Mouse (Mus musculus): ENCODE results near the gene Rbms1.

Gene Rbms1

GRCm38 (mm10) chr2:60809441-60809921 is 153.5 kb downstream of the Rbms1 start:
- DNase-seq (ENCODE audit: low read depth, low spot score) = no peak

- no peak for DNase-seq (ENCODE audit: low read depth, low spot score)
These were observed 154.2 kb downstream of the Rbms1 start for GRCm38 (mm10) chr2:60808822-60809221.

GRCm38 (mm10) chr2:60807341-60808195 is 155.4 kb downstream of the Rbms1 start:
- no peak for DNase-seq (ENCODE audit: low read depth, low spot score)

- no peak for DNase-seq (ENCODE audit: low read depth, low spot score)
These were observed 158.2 kb downstream of the Rbms1 start for GRCm38 (mm10) chr2:60804763-60805162.

GRCm38 (mm10) chr2:60803377-60803776 is 159.6 kb downstream of the Rbms1 start:
- no peak for DNase-seq (ENCODE audit: low read depth, low spot score)

- no peak for DNase-seq (ENCODE audit: low read depth, low spot score)
These were observed 160.2 kb downstream of the Rbms1 start for GRCm38 (mm10) chr2:60802828-60803227.

GRCm38 (mm10) chr2:60802191-60802590 is 160.8 kb downstream of the Rbms1 start:
- peak; percentile 18 for DNase-seq (ENCODE audit: low read depth, low spot score)

- DNase-seq (ENCODE audit: low read depth, low spot score) = no peak
These were observed 161.3 kb downstream of the Rbms1 start for GRCm38 (mm10) chr2:60801571-60802155.

GRCm38 (mm10) chr2:60800921-60801558 is 162.0 kb downstream of the Rbms1 start:
- DNase-seq (ENCODE audit: low read depth, low spot score) = no peak

- no peak for DNase-seq (ENCODE audit: low read depth, low spot score)
These were observed 163.2 kb downstream of the Rbms1 start for GRCm38 (mm10) chr2:60799816-60800215.

GRCm38 (mm10) chr2:60798767-60799529 is 164.0 kb downstream of the Rbms1 start:
- DNase-seq (ENCODE audit: low read depth, low spot score) = no peak

GRCm38 (mm10) chr2:60796969-60797669 is 165.9 kb downstream of the Rbms1 start:
- DNase-seq (ENCODE audit: low read depth, low spot score) = no peak

GRCm38 (mm10) chr2:60796616-60796968 is 166.4 kb downstream of the Rbms1 start:
- DNase-seq (ENCODE audit: low read depth, low spot score) = no peak

GRCm38 (mm10) chr2:60795861-60796260 is 167.1 kb downstream of the Rbms1 start:
- no peak for DNase-seq (ENCODE audit: low read depth, low spot score)

- no peak for DNase-seq (ENCODE audit: low read depth, low spot score)
These were observed 170.5 kb downstream of the Rbms1 start for GRCm38 (mm10) chr2:60792506-60792905.

- no peak for DNase-seq (ENCODE audit: low read depth, low spot score)
These were observed 173.9 kb downstream of the Rbms1 start for GRCm38 (mm10) chr2:60789126-60789525.

- DNase-seq (ENCODE audit: low read depth, low spot score) = no peak
These were observed 174.7 kb downstream of the Rbms1 start for GRCm38 (mm10) chr2:60788173-60788908.

- DNase-seq (ENCODE audit: low read depth, low spot score) = no peak
These were observed 175.9 kb downstream of the Rbms1 start for GRCm38 (mm10) chr2:60787088-60787487.

GRCm38 (mm10) chr2:60786289-60786688 is 176.7 kb downstream of the Rbms1 start:
- no peak for DNase-seq (ENCODE audit: low read depth, low spot score)

GRCm38 (mm10) chr2:60774501-60774900 is 188.5 kb downstream of the Rbms1 start:
- no peak for DNase-seq (ENCODE audit: low read depth, low spot score)
